Mouse (Mus musculus) NIH3T3 (cell line): Measurements from ENCODE around the gene Golim4.
"Not testable (repeated sequence)": the region's sequence is repeated elsewhere in the genome, so short reads cannot be mapped to it uniquely, and the experiment has no call there.

ENCODE experiments used
- DNase-seq: peaks from one replicate; pipeline ENCODE4 v3.0.0-alpha.2; 2012; ENCODE audit warnings: low read depth

Golim4 gene

GRCm38 (mm10) chr3:75956551-75957302 is at the start of gene Golim4:
Golim4 (minus strand) TSS chr3:75956949.
- peak; percentile 97 for DNase-seq

DNA sequence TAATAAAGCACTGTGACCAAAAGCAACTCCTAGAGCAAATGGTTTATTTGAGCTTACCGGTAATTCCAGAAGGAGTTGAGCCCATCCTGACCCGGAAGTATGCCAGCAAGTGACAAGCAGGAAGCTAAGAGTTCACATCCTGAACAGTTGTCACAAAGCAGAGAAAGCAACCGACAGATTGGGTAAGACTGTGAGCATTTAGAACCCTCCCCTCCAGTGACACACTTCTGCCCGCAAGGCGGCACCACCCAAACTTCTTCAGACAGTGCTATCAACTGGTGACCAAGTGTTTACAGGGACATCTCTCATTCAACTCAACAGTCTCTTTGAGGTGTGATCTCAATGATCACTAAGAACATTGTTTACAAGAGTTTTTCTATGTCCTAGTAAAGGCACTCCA is 48.9 kb upstream of the Golim4 start:
- no peak for DNase-seq

- DNase-seq: peak; percentile 87
These were observed 44.4 kb upstream of the Golim4 start for GRCm38 (mm10) chr3:76001156-76001555.

DNA sequence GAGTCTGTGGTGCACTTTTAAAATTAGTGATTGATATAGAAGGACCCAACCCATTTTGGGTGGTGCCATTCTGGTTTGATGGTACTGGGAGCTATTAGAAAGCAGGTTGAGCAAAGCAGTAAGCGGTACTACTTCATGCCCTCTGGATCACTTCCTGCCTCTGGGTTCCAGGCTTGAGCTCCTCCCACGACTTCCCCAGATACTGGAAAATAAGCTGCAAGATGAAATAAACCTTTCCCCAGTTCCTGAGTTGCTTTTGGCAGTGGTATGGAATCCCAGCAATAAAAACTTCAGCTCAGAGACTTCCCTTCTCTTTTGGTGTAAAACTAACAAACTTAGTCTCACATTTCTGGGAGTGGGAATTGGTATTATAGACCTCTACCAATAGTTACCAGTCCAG is 43.7 kb upstream of the Golim4 start:
- DNase-seq: no peak

DNA sequence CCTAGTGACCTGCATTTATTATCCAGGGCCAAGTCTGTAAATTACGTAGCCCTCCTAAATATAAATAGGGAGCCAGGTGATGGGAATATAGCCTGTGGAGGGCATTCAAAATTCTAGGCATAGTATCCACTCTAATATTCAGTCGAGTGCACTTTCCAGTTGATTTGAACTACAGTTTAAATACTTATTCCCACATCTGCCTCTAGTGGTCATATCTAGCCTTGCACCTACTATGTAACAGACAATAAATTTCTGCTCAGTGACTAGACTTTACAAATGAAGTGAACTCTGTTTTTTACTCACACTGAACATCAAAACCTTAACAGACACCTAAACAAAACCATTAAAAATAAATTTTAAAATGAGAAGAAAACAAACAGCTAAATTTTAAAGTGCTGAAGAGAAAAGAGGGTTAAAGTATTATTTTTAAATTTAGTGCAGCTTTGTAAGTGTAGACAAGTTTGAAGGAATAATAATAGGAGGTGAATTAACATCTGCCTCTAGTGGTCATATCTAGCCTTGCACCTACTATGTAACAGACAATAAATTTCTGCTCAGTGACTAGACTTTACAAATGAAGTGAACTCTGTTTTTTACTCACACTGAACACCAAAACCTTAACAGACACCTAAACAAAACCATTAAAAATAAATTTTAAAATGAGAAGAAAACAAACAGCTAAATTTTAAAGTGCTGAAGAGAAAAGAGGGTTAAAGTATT is 24.4 kb upstream of the Golim4 start:
- peak; percentile 33 for DNase-seq

DNA sequence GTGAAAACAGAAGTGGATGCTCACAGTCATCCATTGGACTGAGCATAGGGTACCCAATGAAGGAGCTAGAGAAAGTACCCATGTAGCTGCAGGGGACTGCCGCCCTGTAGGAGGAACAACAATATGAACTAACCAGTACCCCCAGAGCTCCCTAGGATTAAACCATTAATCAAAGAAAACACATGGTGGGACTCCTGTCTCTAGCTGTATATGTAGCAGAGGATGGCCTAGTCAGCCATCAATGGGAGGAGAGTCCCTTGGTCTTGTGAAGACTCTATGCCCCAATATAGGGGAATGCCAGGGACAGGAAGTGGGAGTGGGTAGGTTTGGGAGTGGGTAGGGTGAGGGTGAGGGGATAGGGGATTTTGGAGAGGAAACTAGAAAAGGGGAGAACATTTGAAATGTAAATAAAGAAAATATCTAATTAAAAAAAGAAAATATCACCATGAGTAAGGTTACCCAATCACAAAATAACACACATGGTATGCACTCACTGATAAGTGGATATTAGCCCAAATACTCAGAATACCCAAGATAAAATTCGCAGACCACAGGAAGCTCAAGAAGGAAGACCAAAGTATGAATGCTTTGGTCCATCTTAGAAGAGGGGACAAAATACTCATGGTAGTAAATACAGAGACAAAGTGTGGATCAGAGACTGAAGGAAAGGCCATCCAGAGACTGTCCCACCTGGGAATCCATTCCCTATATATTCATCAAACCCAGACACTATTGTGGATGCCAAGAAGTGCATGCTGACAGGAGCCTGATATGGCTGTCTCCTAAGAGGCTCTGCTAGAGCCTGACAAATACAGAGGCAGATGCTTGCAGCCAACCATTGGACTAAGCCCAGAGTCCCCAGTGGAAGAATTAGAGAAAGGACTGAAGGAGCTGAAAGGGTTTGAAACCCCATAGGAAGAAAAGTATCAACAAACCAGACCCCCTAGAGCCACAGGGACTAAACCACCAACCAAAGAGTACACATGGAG is 6.3 kb upstream of the Golim4 start:
- DNase-seq: not testable (repeated sequence)

DNA sequence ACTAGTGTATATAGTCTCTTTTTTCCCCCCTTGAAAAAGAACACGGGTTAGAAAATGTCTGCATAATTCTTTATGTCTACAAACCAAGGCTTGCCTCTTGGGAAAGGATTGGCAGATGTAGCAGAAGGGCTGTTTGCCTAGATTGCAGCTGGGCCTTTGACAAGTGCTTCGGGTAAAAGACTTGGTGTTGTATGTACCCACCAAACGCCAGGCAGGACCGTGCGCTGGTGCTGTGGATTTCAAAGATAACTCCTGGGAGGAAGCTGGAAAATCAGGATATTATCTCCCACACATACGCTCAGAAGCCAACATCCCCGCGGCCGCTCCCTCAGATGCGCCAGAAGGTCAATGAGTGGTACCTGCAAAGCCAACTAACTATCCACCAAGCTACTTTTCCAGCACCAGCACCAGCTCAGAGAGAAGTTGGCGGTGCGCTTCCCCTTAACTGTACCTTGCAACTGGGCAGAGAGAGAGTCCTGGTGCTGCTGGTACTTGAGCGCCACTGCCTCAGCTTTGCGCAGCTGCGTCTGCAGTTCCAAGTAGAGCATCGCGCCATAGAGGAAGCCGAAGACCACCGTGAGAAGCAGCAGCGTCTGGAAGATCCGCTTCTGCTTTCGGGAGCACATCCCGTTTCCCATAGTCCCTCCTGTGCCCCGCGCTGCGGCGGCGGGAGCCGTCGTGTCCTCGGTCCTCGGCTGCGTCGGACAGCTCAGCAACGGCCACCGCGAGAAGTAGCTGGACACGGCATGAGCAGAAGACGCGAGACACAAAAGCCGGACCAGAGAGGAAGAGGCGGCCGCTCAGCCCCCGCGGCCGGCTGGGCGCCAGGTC is 873 bp downstream of the Golim4 start:
- peak; percentile 66 for DNase-seq

- peak; percentile 49 for DNase-seq
These were observed 2.6 kb downstream of the Golim4 start for GRCm38 (mm10) chr3:75954185-75954584.

DNA sequence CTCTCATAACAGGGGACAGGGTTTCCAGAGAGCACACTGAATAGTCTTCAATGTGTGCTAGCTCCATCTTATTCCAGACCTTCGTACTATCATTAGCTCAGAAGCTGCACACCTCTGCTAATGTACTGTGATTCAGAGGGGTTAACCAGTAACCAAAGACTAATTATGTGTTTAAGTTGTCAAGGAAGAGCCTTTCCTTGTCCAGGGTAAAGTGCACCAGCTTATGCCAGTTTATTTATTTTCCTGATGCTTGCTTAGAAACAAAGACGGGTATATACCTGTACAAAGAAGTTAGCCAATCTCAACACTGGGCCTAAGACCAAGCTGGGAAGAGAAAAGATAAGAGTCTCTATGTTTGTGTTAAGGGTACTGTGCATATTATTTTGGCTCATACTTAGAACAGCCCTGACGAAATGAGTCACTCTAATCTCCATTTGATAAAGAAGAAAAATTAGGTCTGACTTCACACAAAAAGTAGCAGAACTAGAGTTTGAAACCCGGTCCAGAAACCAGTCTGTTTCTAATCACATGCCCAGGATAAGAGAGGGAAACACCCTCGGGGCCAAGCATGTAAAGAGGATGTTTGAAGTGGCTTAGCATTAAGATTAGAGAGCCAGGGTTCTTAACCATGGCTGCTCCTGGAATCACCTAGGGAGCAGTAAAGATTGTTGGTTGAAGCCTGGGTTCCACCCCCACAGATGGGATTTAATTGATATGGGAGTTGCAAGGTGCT is 4.3 kb downstream of the Golim4 start:
- DNase-seq: peak; percentile 17

DNA sequence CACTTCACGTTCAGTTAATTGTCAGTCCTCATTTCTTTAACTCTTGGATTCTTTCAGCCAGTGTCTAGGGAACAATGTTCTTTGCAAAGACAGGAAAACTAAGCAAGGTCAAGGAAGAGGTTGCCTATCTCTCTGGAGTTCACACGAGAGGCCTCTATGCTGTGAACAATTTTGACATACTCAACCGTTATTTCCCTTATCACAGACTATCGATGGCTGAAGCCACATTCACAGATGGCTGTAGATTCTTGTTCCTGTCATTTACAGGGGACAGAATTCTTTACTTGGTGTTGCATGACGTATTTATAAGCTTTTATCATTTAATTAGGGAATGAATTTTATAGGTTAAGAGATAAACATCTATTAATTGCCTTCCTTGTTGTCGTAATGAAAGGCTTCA is 5.9 kb downstream of the Golim4 start:
- DNase-seq: no peak

DNA sequence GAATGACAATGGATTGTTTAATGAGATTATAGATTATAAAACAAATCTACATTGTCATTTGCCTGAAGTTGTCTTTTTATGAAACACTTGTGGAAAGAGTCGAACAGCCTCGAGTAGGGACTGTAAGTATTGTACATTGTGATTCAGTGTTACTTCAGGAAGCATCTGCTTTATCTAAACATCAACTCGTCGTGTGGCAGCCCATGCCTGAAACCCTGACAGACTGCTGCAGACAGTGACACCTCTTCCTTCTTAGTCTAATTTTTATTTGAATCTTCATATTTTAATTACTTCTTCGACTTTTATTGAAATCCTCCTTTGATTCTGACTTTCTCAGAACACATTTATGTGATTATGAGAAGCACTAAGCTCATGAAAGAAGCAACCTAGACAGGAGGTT is 7.4 kb downstream of the Golim4 start:
- no peak for DNase-seq

DNA sequence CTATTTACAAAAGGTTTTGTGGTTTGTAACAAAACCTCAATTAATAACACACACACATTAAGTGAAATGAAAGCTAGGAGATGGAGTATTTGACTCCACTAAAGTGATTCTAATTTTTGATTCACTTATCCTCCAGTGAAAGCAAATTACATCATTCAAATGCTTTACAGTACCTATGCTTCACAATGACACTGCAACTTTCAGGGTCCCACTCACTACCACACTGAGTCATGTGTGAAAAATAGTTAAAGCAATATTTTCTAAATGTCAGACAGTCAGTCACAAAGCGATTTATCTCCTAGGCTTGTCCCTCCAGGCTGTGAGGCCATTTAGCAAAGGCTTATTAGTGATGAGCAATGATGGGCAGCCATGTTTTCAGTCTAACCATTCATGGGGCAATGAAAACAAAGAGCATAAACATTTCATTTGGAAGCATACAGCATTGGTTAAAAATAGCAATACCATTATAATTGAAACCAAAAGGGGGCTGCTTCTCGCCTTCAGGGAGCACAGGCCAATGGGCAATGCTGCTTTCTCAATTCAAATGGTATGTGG is 8.1 kb downstream of the Golim4 start:
- DNase-seq: peak; percentile 69

DNA sequence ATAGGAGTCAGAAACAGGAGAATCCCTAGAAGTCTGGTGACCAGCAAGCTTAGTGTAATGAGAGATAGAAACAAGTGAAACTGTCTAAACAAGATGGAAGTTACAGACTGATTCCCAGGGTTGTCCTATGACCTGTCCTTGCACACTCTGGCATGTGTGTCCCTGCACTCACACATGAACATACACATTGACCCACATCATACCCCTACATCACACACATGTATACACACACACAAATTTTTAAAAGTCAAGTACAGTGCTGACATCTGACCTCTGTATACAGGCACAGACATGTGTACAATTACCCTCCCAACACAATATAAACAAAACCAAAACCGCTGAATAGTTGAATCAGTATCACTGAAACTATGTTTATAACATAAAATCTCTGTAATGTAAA is 8.7 kb downstream of the Golim4 start:
- DNase-seq: no peak

- DNase-seq: peak; percentile 75
These were observed 14.3 kb downstream of the Golim4 start for GRCm38 (mm10) chr3:75942303-75943060.

DNA sequence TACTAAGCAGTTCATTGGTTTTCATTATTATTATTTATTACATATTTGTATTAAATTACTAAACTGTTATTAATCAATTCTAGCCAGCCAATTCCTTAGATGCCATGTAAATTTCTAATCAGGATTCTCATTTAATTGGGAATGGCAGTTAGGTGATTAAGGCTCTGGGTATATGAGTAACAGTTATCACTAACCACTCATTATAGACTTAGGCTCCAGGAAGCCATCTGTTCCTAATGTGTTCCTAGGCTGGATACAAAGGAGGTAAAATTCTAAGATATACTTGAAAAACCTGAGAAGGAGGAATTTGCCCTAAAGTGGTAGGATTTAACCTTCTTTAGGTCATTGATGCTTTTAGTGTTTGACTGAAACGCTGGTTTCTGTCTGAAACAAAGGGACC is 14.9 kb downstream of the Golim4 start:
- DNase-seq: no peak

GRCm38 (mm10) chr3:75936152-75936551 is 20.6 kb downstream of the Golim4 start:
- DNase-seq: no peak

- no peak for DNase-seq
These were observed 26.0 kb downstream of the Golim4 start for GRCm38 (mm10) chr3:75930659-75931225.

DNA sequence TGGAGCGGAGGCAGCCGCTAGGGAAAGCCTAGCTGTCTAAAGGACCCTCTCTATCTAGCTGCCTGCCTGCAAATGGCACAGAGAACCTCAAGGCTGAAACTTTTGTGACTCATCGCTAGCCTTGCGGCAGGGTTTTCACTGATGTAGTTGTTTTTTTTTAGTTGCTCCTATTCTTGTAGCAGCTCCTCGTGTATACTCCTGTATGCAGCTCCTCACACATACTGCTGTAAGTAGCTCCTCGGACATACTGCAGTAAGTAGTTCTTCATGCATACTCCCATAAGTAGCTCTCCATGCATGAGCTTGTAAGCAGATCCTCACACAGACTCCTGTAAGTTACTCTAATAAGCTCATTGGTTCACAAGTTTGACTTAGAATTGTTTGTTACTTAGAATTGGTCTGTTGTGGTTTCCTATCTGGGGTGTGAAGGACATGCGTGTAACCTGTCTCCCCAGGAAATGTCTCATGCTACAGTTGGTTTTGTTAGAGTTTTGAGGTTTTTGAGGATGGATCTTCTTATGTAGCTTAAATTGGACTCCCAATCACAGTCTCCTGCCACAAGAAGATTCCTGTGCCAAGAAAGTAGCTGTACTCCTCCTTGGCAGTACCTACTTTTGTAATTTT is 26.7 kb downstream of the Golim4 start:
- no peak for DNase-seq

- DNase-seq: no peak
These were observed 30.4 kb downstream of the Golim4 start for GRCm38 (mm10) chr3:75926327-75926726.
